18 mouse cellular contexts compared by ENCODE assay signal in the genomic region with DNA sequence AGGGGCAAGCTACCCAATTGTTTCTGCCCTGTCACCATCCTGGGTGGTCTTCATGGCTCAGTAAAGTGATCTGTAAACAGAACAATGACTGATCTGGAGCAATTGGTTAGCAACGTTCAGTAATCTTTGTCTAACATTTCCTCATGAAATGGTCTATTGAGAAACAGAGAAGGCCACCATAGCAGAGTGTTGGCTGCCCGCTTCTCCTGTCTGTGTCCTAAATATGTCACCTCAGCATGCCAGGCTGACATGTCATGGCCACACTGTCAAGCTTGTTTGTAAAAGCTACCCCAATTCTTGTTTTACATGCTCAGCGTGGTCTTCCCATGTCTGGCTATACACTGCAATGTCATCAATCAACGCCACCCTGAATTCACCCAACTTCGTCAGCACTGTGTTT.
"Had no signal": no experiment of that assay in that cellular context is flagged by ENCODE, and none has a peak within 500 bp of the region (broad histone marks: within the 10 kb centered on the region; RNA-seq: fewer than 3 reads in every experiment).

No protein-coding gene starts in this region.

- H3K9me3 ChIP-seq: midbrain, embryonic 10.5 days; neural tube, embryonic 13.5 days; neural tube, embryonic 15.5 days had no signal

- DNase-seq: lung, adult 18-20 months; lung, embryonic 14.5 days; lung, postnatal 10 days; lung, postnatal 4 days; midbrain, embryonic 14.5 days; right cerebral cortex, adult 18-20 months; right cerebral cortex, postnatal 25 days; right cerebral cortex, postnatal 4 days; spleen, adult 18-20 months; thymus, adult 18-20 months; thymus, postnatal 14 days; thymus, postnatal 36 days had no signal

- H3K27ac ChIP-seq: liver, embryonic 14.5 days; midbrain, embryonic 10.5 days; neural tube, embryonic 13.5 days; neural tube, embryonic 15.5 days had no signal

- H3K36me3 ChIP-seq: midbrain, embryonic 10.5 days; neural tube, embryonic 13.5 days; neural tube, embryonic 15.5 days had no signal

- H3K27me3 ChIP-seq: neural tube, embryonic 13.5 days; neural tube, embryonic 15.5 days had no signal

- H3K9ac ChIP-seq: liver, embryonic 14.5 days; lung, embryonic 14.5 days; neural tube, embryonic 13.5 days; neural tube, embryonic 15.5 days had no signal

- H3K4me3 ChIP-seq: midbrain, embryonic 10.5 days; myocyte; neural tube, embryonic 13.5 days; neural tube, embryonic 15.5 days had no signal

- ATAC-seq: midbrain, embryonic 16.5 days had no signal

- H3K4me1 ChIP-seq: midbrain, embryonic 10.5 days; neural tube, embryonic 13.5 days; neural tube, embryonic 15.5 days had no signal

- H3K4me2 ChIP-seq: lung, embryonic 14.5 days; neural tube, embryonic 13.5 days; neural tube, embryonic 15.5 days had no signal
